Mouse (Mus musculus) B cell, adult (primary cell): ENCODE data around the gene Mgat4e. TPM values are rescaled to one million over a fixed set of nuclear protein-coding genes. Genes with fewer than 3 reads are reported as not detected.

Experiments used
- total RNA-seq: library from RNA; stranded (reverse); gene quantifications from 4 replicates; pipeline ENCODE4 v1.2.4, GENCODE M21; 2023; ENCODE audit not compliant: inconsistent age

Gene Mgat4e
- not detected in 4 replicates for total RNA-seq

DNA sequence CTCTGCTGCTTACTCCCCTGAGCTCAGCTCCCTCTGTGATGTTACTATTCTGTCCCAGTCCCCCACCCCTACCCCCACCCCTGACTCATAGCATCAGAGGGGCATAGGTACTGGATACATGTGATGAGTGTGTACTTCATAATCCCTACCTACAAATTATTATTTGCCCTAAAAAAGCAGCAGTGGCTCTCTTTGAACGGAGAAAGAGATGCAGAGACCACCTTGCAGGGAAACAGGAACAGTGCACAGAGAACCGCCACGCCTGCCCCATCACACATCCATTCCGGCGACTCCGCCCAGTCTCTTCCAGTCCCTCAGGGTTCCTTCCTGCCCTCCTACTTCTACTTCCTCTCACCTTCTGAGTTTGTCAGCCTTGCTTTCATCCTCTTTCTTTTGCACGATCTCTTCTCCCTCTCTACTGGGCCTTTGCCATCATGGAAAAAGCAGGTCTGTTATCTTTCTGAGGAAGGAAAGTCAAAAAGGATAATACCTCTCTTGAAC is at the start of gene Mgat4e:
Gene Mgat4e (minus strand): TSS at position 51 of the 501 bp plus-strand sequence.

DNA sequence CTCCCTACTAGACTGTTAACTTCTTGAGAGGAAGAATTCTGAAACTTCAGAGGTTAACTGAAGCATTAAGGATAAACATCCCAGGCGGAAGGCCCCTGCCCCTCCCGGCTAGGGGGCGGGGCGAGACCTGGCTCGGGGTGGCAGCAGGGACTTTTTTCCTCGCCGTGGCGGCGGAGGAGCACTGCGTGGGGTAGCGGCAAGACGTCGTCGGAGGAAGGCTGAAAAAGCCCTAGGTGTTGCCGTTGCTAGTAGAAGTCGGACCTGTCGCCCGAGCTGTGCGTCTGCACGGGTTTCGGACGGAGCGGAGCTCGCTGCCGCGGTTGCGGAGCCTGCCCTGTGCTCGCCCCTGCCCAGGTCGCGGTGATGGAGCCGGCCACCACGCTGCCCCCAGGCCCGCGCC is 10.5 kb upstream of the Mgat4e start, which contains the start of gene Kdm5b:
Gene Kdm5b (plus strand): TSS at position 196 of the 400 bp plus-strand sequence.

DNA sequence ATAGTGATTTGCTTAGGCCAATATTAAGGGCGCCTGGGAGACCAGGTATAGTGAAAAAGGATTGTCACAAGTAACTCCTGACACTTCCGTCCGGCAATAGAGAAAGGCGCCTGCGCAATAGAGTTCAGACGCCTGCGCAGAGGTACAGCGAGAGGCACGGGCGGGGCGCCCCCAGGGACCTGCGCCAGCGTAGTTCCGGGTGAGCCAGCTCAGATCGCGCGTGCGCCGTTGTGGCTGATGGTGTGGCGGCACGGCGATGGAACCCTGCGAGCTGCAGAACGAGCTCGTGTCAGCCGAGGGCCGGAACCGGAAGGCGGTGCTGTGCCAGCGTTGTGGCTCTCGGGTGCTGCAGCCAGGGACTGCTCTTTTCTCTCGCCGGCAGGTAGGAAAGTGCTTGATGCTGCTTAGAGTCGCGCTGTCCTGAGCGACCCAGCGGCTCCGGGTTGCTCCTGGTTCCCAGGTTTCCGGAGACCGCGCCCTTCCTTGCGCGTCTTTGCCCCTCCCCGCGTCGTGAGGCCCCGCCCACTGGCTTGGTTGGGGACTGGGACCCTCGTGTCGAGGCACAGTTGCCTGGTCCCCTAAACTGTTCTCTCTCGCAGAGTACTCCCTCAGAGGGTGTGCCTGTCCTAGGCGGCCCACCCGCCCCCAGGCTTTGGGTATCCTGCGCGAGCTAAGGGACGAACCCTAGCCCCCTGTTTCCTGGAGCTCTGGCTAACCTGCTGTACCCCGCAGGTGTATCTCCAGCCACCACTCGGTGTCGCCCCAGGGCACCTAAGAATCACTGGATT is 54.9 kb downstream of the Mgat4e start, which contains the start of gene Rabif:
Gene Rabif (plus strand): TSS at position 221 of the 788 bp plus-strand sequence.

Other genes with a start within 250 kb of the Mgat4e start
- gene Ppfia4, start 216.8 kb downstream of the Mgat4e start, total RNA-seq: 1.1 to 2.1 TPM (median 1.6 TPM) in 4 replicates
- 60.9 to 73.9 TPM (median 64.2 TPM) in 4 replicates for gene Tmem183a, start 187.7 kb downstream of the Mgat4e start, total RNA-seq
- not detected in 4 replicates for gene 4933406M09Rik, start 163.7 kb downstream of the Mgat4e start, total RNA-seq
- 6.1 to 8.8 TPM (median 8.2 TPM) in 4 replicates for gene Cyb5r1, start 144.1 kb downstream of the Mgat4e start, total RNA-seq
- gene Adipor1, start 134.3 kb downstream of the Mgat4e start, total RNA-seq: 73.1 to 79.5 TPM (median 77.9 TPM) in 4 replicates
- 32.4 to 36.7 TPM (median 34.8 TPM) in 4 replicates for gene Klhl12, start 94.2 kb downstream of the Mgat4e start, total RNA-seq
- 17.9 to 22.8 TPM (median 20.0 TPM) in 4 replicates for gene Rabif, start 55.0 kb downstream of the Mgat4e start, total RNA-seq
- gene Kdm5b, start 10.5 kb upstream of the Mgat4e start, total RNA-seq: 36.8 to 43.0 TPM (median 38.9 TPM) in 4 replicates
- gene Syt2, start 97.0 kb upstream of the Mgat4e start, total RNA-seq: not detected in 4 replicates